Comparison of ENCODE assay signal across 24 mouse cellular contexts in genomic region chr10:77222963-77223552, GRCm38 (mm10). TPM values are rescaled to one million over a fixed set of nuclear protein-coding genes. Genes with fewer than 3 reads are reported as not detected.
DNase-seq lines count a peak whose midpoint lies in the region; ATAC-seq and TF ChIP-seq lines count a peak whose summit lies in the region.
"Had no signal": no experiment of that assay in that cellular context is flagged by ENCODE, and none has a peak within 500 bp of the region (broad histone marks: within the 10 kb centered on the region; RNA-seq: fewer than 3 reads in every experiment).

No protein-coding gene starts in this region.

- WGBS in heart, embryonic 10.5 days = 82% methylated on average over 11 of the region's 11 CpGs
- 85% methylated on average over 11 of the region's 11 CpGs for WGBS in heart, embryonic 11.5 days (ENCODE audit: insufficient replicate concordance)
- 78% methylated on average over 11 of the region's 11 CpGs for WGBS in lung, embryonic 15.5 days
- WGBS in lung, postnatal 0 days = 82% methylated on average over 11 of the region's 11 CpGs
- WGBS in liver, embryonic 14.5 days (ENCODE audit: insufficient replicate concordance) = 64% methylated on average over 11 of the region's 11 CpGs

- no peak overlapping the region for H3K9ac ChIP-seq in heart, embryonic 11.5 days (ENCODE audit: low read depth, low read length)
- no peak overlapping the region for H3K9ac ChIP-seq in lung, embryonic 15.5 days
- no peak overlapping the region for H3K9ac ChIP-seq in lung, postnatal 0 days (replicated peaks; ENCODE audit: low read depth)
- no peak overlapping the region for H3K9ac ChIP-seq in liver, embryonic 14.5 days (replicated peaks)
- H3K9ac ChIP-seq: forebrain, embryonic 13.5 days; heart, embryonic 15.5 days; limb, embryonic 12.5 days; neural tube, embryonic 13.5 days had no signal

- TF ChIP-seq EP300 in lung, postnatal 0 days (IDR thresholded peaks at IDR 0.05) = no peak
- TF ChIP-seq EP300 in liver, embryonic 14.5 days (IDR thresholded peaks at IDR 0.05; ENCODE audit: low read depth) = no peak

- H3K4me3 ChIP-seq in heart, embryonic 10.5 days = no peak overlapping the region
- H3K4me3 ChIP-seq in heart, embryonic 11.5 days (ENCODE audit: low read depth, low read length) = no peak overlapping the region
- no peak overlapping the region for H3K4me3 ChIP-seq in lung, embryonic 15.5 days
- no peak overlapping the region for H3K4me3 ChIP-seq in lung, postnatal 0 days (ENCODE audit: low read depth, low read length)
- H3K4me3 ChIP-seq in liver, embryonic 14.5 days (ENCODE audit: insufficient read depth in 1 of 2, low read depth in 2 of 2, low read length in 2 of 2) = no peak overlapping the region
- H3K4me3 ChIP-seq: forebrain, embryonic 13.5 days; heart, embryonic 15.5 days; limb, embryonic 12.5 days; neural tube, embryonic 13.5 days had no signal

- no peak for ATAC-seq in heart, embryonic 11.5 days (replicated peaks; ENCODE audit: insufficient number of reproducible peaks, low FRiP score, low TSS enrichment)
- no peak for ATAC-seq in lung, embryonic 15.5 days (ENCODE audit: borderline replicate concordance, extremely low read depth, low FRiP score, low TSS enrichment)
- no peak for ATAC-seq in lung, postnatal 0 days
- no peak for ATAC-seq in liver, embryonic 14.5 days (ENCODE audit: insufficient read depth)
- ATAC-seq: forebrain, embryonic 13.5 days; intestine, embryonic 16.5 days had no signal

- H3K27ac ChIP-seq in heart, embryonic 10.5 days = peak overlapping the region; percentile 59; the same call in 1 of the 2 replicates
- H3K27ac ChIP-seq in heart, embryonic 11.5 days (ENCODE audit: low read depth, low read length) = no peak overlapping the region
- 0 out of 2 replicates have a peak overlapping the region, but pooled peaks have one; percentile 2 for H3K27ac ChIP-seq in lung, embryonic 15.5 days
- no peak overlapping the region for H3K27ac ChIP-seq in lung, postnatal 0 days (ENCODE audit: low read length)
- H3K27ac ChIP-seq in liver, embryonic 14.5 days = peak overlapping the region; percentile 86
- H3K27ac ChIP-seq: forebrain, embryonic 13.5 days; heart, embryonic 15.5 days; limb, embryonic 12.5 days; neural tube, embryonic 13.5 days had no signal

- no peaks in the 10 kb centered on the region for H3K27me3 ChIP-seq in heart, embryonic 10.5 days (ENCODE audit: insufficient read depth, poor library complexity, severe bottlenecking)
- H3K27me3 ChIP-seq in heart, embryonic 11.5 days (ENCODE audit: control insufficient read depth, insufficient read depth, low read length) = no peaks in the 10 kb centered on the region
- peaks cover 14% of the 10 kb centered on the region; the same call in 1 of the 2 replicates for H3K27me3 ChIP-seq in lung, embryonic 15.5 days
- H3K27me3 ChIP-seq in lung, postnatal 0 days (replicated peaks; ENCODE audit: insufficient read depth, low read length) = 0 out of 2 replicates have a peak, but pooled peaks cover 4% of the 10 kb centered on the region
- H3K27me3 ChIP-seq in liver, embryonic 14.5 days (ENCODE audit: control insufficient read depth, insufficient read depth, low read length) = no peaks in the 10 kb centered on the region
- H3K27me3 ChIP-seq: forebrain, embryonic 13.5 days; heart, embryonic 15.5 days; limb, embryonic 12.5 days; neural tube, embryonic 13.5 days had no signal

- no peaks in the 10 kb centered on the region for H3K9me3 ChIP-seq in heart, embryonic 10.5 days
- H3K9me3 ChIP-seq in heart, embryonic 11.5 days (replicated peaks; ENCODE audit: control insufficient read depth, low read length) = no peaks in the 10 kb centered on the region
- no peaks in the 10 kb centered on the region for H3K9me3 ChIP-seq in lung, embryonic 15.5 days
- H3K9me3 ChIP-seq in lung, postnatal 0 days (ENCODE audit: low read length) = no peaks in the 10 kb centered on the region
- H3K9me3 ChIP-seq in liver, embryonic 14.5 days (ENCODE audit: control insufficient read depth, low read length) = no peaks in the 10 kb centered on the region
- H3K9me3 ChIP-seq: forebrain, embryonic 13.5 days; heart, embryonic 15.5 days; limb, embryonic 12.5 days; neural tube, embryonic 13.5 days had no signal

- no peak for DNase-seq in heart, embryonic 10.5 days (ENCODE audit: low spot score)
- no peak for DNase-seq in lung, postnatal 0 days (ENCODE audit: low spot score)
- no peak for DNase-seq in liver, embryonic 14.5 days (ENCODE audit: low read depth in 3 of 3, low spot score in 3 of 3)
- DNase-seq in adrenal gland, adult 2 months = no peak
- DNase-seq in spleen, postnatal 4 days (ENCODE audit: low spot score in 2 of 2) = no peak
- DNase-seq: adrenal gland, postnatal 25 days; cerebellum, adult 18-20 months; gastrocnemius, postnatal 10 days; kidney, adult 9 months; kidney, postnatal 10 days; layer of hippocampus, adult 9-11 months; lung, adult 18-20 months; lung, postnatal 14 days; right cerebral cortex, postnatal 14 days; thymus, adult 18-20 months; thymus, postnatal 25 days had no signal

- H3K4me2 ChIP-seq in heart, embryonic 11.5 days = no peak overlapping the region
- no peak overlapping the region for H3K4me2 ChIP-seq in lung, embryonic 15.5 days
- H3K4me2 ChIP-seq in lung, postnatal 0 days (replicated peaks; ENCODE audit: low read depth, low read length) = no peak overlapping the region
- H3K4me2 ChIP-seq in liver, embryonic 14.5 days (ENCODE audit: low read depth) = no peak overlapping the region
- H3K4me2 ChIP-seq: forebrain, embryonic 13.5 days; heart, embryonic 15.5 days; limb, embryonic 12.5 days; midbrain, embryonic 11.5 days; neural tube, embryonic 13.5 days had no signal

- peaks cover 63% of the 10 kb centered on the region for H3K4me1 ChIP-seq in heart, embryonic 10.5 days
- H3K4me1 ChIP-seq in heart, embryonic 11.5 days (ENCODE audit: control insufficient read depth, insufficient read depth, low read length) = peaks cover 28% of the 10 kb centered on the region
- peaks cover 37% of the 10 kb centered on the region for H3K4me1 ChIP-seq in lung, embryonic 15.5 days
- peaks cover 4% of the 10 kb centered on the region for H3K4me1 ChIP-seq in lung, postnatal 0 days (ENCODE audit: insufficient read depth, low read depth, low read length)
- peaks cover 69 to 75% of the 10 kb centered on the region in 2 experiments for H3K4me1 ChIP-seq in liver, embryonic 14.5 days (replicated peaks; ENCODE audit: control insufficient read depth in 2 of 2, insufficient read depth in 2 of 2, low read length in 1 of 2)
- H3K4me1 ChIP-seq: forebrain, embryonic 13.5 days; limb, embryonic 12.5 days; neural tube, embryonic 13.5 days had no signal

- H3K36me3 ChIP-seq in heart, embryonic 10.5 days = no peaks in the 10 kb centered on the region
- no peaks in the 10 kb centered on the region for H3K36me3 ChIP-seq in heart, embryonic 11.5 days (ENCODE audit: control insufficient read depth, insufficient read depth, low read length)
- H3K36me3 ChIP-seq in lung, embryonic 15.5 days = no peaks in the 10 kb centered on the region
- H3K36me3 ChIP-seq in lung, postnatal 0 days (ENCODE audit: insufficient read depth, low read length) = no peaks in the 10 kb centered on the region
- H3K36me3 ChIP-seq in liver, embryonic 14.5 days (replicated peaks; ENCODE audit: control insufficient read depth, insufficient read depth, low read depth) = no peaks in the 10 kb centered on the region
- H3K36me3 ChIP-seq: heart, embryonic 15.5 days; limb, embryonic 12.5 days; neural tube, embryonic 13.5 days had no signal

- TF ChIP-seq CTCF in lung, postnatal 0 days (IDR thresholded peaks at IDR 0.05) = no peak
- TF ChIP-seq CTCF in liver, embryonic 14.5 days (IDR thresholded peaks at IDR 0.05; ENCODE audit: low read depth) = no peak

RNA-seq across cellular contexts. Expression of gene Pofut2, which starts 36.0 kb away (rescaled TPM):
- 119 and 137 TPM in 2 replicates for polyA plus RNA-seq in heart, embryonic 10.5 days (2016; fragmentation: Nextera tagmentation; extraction: Ambion mirVana)
- 118 and 133 TPM in 2 replicates for polyA plus RNA-seq in heart, embryonic 11.5 days (2014; fragmentation: Nextera tagmentation; extraction: Ambion mirVana)
- polyA plus RNA-seq in lung, embryonic 15.5 days (2015; fragmentation: Nextera tagmentation; extraction: Ambion mirVana) = 128 and 139 TPM in 2 replicates
- polyA plus RNA-seq in lung, postnatal 0 days (2015; fragmentation: Nextera tagmentation; extraction: Ambion mirVana) = 84.2 and 84.4 TPM in 2 replicates
- 12.9 and 14.7 TPM in 2 replicates for polyA plus RNA-seq in liver, embryonic 14.5 days (2012; rRNA removed)
- 17.6 and 18.4 TPM in 2 replicates for polyA plus RNA-seq in liver, embryonic 14.5 days (2014; fragmentation: Nextera tagmentation; extraction: Ambion mirVana)
- total RNA-seq in adrenal gland, adult 2 months (2021) = 10 to 100 TPM; 73.0 to 87.9 TPM
- polyA plus RNA-seq in adrenal gland, adult 2 months (2012; rRNA removed) = 107 and 117 TPM in 2 replicates

RNA-seq across cellular contexts. Expression of gene Col18a1, which starts 56.7 kb away (rescaled TPM):
- polyA plus RNA-seq in heart, embryonic 10.5 days (2016; fragmentation: Nextera tagmentation; extraction: Ambion mirVana) = 232 and 318 TPM in 2 replicates
- polyA plus RNA-seq in heart, embryonic 11.5 days (2014; fragmentation: Nextera tagmentation; extraction: Ambion mirVana) = 113 and 164 TPM in 2 replicates
- polyA plus RNA-seq in lung, embryonic 15.5 days (2015; fragmentation: Nextera tagmentation; extraction: Ambion mirVana) = 263 and 283 TPM in 2 replicates
- polyA plus RNA-seq in lung, postnatal 0 days (2015; fragmentation: Nextera tagmentation; extraction: Ambion mirVana) = 30.0 and 33.2 TPM in 2 replicates
- 24.6 and 34.7 TPM in 2 replicates for polyA plus RNA-seq in liver, embryonic 14.5 days (2012; rRNA removed)
- 31.4 and 41.2 TPM in 2 replicates for polyA plus RNA-seq in liver, embryonic 14.5 days (2014; fragmentation: Nextera tagmentation; extraction: Ambion mirVana)
- total RNA-seq in adrenal gland, adult 2 months (2021) = 10 to 100 TPM; 26.7 to 40.0 TPM
- polyA plus RNA-seq in adrenal gland, adult 2 months (2012; rRNA removed) = 75.8 and 78.8 TPM in 2 replicates

Comparison
In these comparisons a context has a peak if more than half of its experiments do, and no peak if none do; other contexts are left out.
1. H3K27ac ChIP-seq: peak in heart, embryonic 10.5 days (single experiment), lung, embryonic 15.5 days (single experiment) and liver, embryonic 14.5 days (single experiment); none in heart, embryonic 11.5 days (single experiment) and lung, postnatal 0 days (single experiment).